Mouse (Mus musculus) limb, embryonic 10.5 days (tissue): ENCODE data around the gene Osbpl6. TPM values are rescaled to one million over a fixed set of nuclear protein-coding genes. Genes with fewer than 3 reads are reported as not detected.

Source experiments
- microRNA-seq: library from miRNA; unstranded; fragments of <30 nt; microRNA quantifications from one replicate; pipeline ENCODE4, GENCODE M21; 2017
- polyA plus RNA-seq: library from polyadenylated mRNA; unstranded; fragments of >200 nt; fragmentation: Nextera tagmentation; extraction: Ambion mirVana; gene quantifications from 2 replicates; pipeline ENCODE4 v1.2.1, GENCODE M21; 2016

Osbpl6 gene
- polyA plus RNA-seq, 1 experiment from 2014 or later: 19.3 TPM

Small RNA genes lying within 50 kb of the gene (microRNA-seq; reads per million reads assigned to microRNA genes)
- not detected for gene Gm23164

Other genes starting within 250 kb of the Osbpl6 start
- gene Pde11a, start 67.7 kb upstream of the Osbpl6 start, polyA plus RNA-seq: 0.11 and 0.25 TPM in 2 replicates
- not detected in 2 replicates for gene Cyct, start 46.1 kb upstream of the Osbpl6 start, polyA plus RNA-seq
- gene Rbm45, start 36.5 kb upstream of the Osbpl6 start, polyA plus RNA-seq: 13.8 and 14.2 TPM in 2 replicates
- 76.4 and 91.0 TPM in 2 replicates for gene Prkra, start 241.5 kb downstream of the Osbpl6 start, polyA plus RNA-seq
- 0.65 and 1.0 TPM in 2 replicates for gene Pjvk, start 242.0 kb downstream of the Osbpl6 start, polyA plus RNA-seq